Mouse (Mus musculus): ENCODE measurements at regions not wholly inside any gene's neighbourhood (a gene's known extent, or its start where the extent isn't known, plus 50 kb on each side); places are given as distances from the start of the nearest gene placed in this dataset.

- no peak for TF ChIP-seq EP300 (IDR thresholded peaks at IDR 0.05; ENCODE audit: low read depth)
- no peak for TF ChIP-seq CTCF (IDR thresholded peaks at IDR 0.05; ENCODE audit: low read depth)
- ATAC-seq (no peak), DNase-seq (no peak)
- no peaks in the 10 kb centered on the region for H3K9me3 ChIP-seq (ENCODE audit: low read length)
- H3K36me3 ChIP-seq (replicated peaks; ENCODE audit: insufficient read depth, low read length) = no peaks in the 10 kb centered on the region
- no peak overlapping the region for H3K4me2 ChIP-seq (ENCODE audit: low read depth, low read length)
- H3K4me3 ChIP-seq (ENCODE audit: low read depth, low read length) = no peak overlapping the region
- no peak overlapping the region for H3K27ac ChIP-seq (ENCODE audit: low read depth)
- H3K27me3 ChIP-seq (ENCODE audit: insufficient read depth, low read length) = no peaks in the 10 kb centered on the region
- no peak overlapping the region for H3K9ac ChIP-seq (replicated peaks)
- no peaks in the 10 kb centered on the region for H3K4me1 ChIP-seq (ENCODE audit: insufficient read depth)
- 75% methylated on average over 5 of the region's 5 CpGs for WGBS (ENCODE audit: insufficient replicate concordance)
Observed at GRCm38 (mm10) chr8:31371656-31372055, 2056.9 kb upstream of the 5930422O12Rik start.

- Histone ChIP-seq H3K27me3 (ENCODE audit: insufficient read depth, low read length) (no peaks in the 10 kb centered on the region), H3K4me1 (ENCODE audit: insufficient read depth) (no peaks in the 10 kb centered on the region), H3K4me3 (ENCODE audit: low read depth, low read length) (no peak overlapping the region), H3K9ac (replicated peaks) (no peak overlapping the region), H3K4me2 (ENCODE audit: low read depth, low read length) (no peak overlapping the region), H3K36me3 (replicated peaks; ENCODE audit: insufficient read depth, low read length) (no peaks in the 10 kb centered on the region), H3K27ac (ENCODE audit: low read depth) (no peak overlapping the region), H3K9me3 (ENCODE audit: low read length) (no peaks in the 10 kb centered on the region)
- 61% methylated on average over 2 of the region's 2 CpGs for WGBS (ENCODE audit: insufficient replicate concordance)
- peak; percentile 60 for TF ChIP-seq CTCF (IDR thresholded peaks at IDR 0.05; ENCODE audit: low read depth)
- TF ChIP-seq EP300 (IDR thresholded peaks at IDR 0.05; ENCODE audit: low read depth) = no peak
- DNase-seq = no peak
- no peak for ATAC-seq
Observed at GRCm38 (mm10) chr8:31372397-31372796, 2056.1 kb upstream of the 5930422O12Rik start.

- Histone ChIP-seq H3K4me2 (ENCODE audit: low read depth, low read length) (no peak overlapping the region), H3K4me1 (ENCODE audit: insufficient read depth) (no peaks in the 10 kb centered on the region), H3K27me3 (ENCODE audit: insufficient read depth, low read length) (no peaks in the 10 kb centered on the region), H3K9ac (replicated peaks) (no peak overlapping the region), H3K36me3 (replicated peaks; ENCODE audit: insufficient read depth, low read length) (no peaks in the 10 kb centered on the region), H3K4me3 (ENCODE audit: low read depth, low read length) (no peak overlapping the region), H3K27ac (ENCODE audit: low read depth) (no peak overlapping the region), H3K9me3 (ENCODE audit: low read length) (no peaks in the 10 kb centered on the region)
- WGBS (ENCODE audit: insufficient replicate concordance) = 55% methylated on average over 6 of the region's 6 CpGs
- TF ChIP-seq CTCF (IDR thresholded peaks at IDR 0.05; ENCODE audit: low read depth) (no peak), EP300 (IDR thresholded peaks at IDR 0.05; ENCODE audit: low read depth) (no peak)
- ATAC-seq (no peak), DNase-seq (no peak)
Observed at GRCm38 (mm10) chr8:31373140-31373787, 2055.2 kb upstream of the 5930422O12Rik start.

GRCm38 (mm10) chr8:31377698-31378334 is 2050.7 kb upstream of the 5930422O12Rik start:
- no peak overlapping the region for H3K4me2 ChIP-seq (ENCODE audit: low read depth, low read length)
- TF ChIP-seq EP300 (IDR thresholded peaks at IDR 0.05; ENCODE audit: low read depth) (no peak), CTCF (IDR thresholded peaks at IDR 0.05; ENCODE audit: low read depth) (no peak)
- ATAC-seq (no peak), DNase-seq (no peak)
- no peaks in the 10 kb centered on the region for H3K4me1 ChIP-seq (ENCODE audit: insufficient read depth)
- no peaks in the 10 kb centered on the region for H3K36me3 ChIP-seq (replicated peaks; ENCODE audit: insufficient read depth, low read length)
- WGBS (ENCODE audit: insufficient replicate concordance) = 55% methylated on average over 2 of the region's 2 CpGs
- no peak overlapping the region for H3K4me3 ChIP-seq (ENCODE audit: low read depth, low read length)
- H3K9ac ChIP-seq (replicated peaks) = no peak overlapping the region
- no peak overlapping the region for H3K27ac ChIP-seq (ENCODE audit: low read depth)
- H3K9me3 ChIP-seq (ENCODE audit: low read length) = no peaks in the 10 kb centered on the region
- H3K27me3 ChIP-seq (ENCODE audit: insufficient read depth, low read length) = no peaks in the 10 kb centered on the region

- WGBS (ENCODE audit: insufficient replicate concordance) = 63% methylated on average over 3 of the region's 3 CpGs
- TF ChIP-seq CTCF (IDR thresholded peaks at IDR 0.05; ENCODE audit: low read depth) (no peak), EP300 (IDR thresholded peaks at IDR 0.05; ENCODE audit: low read depth) (no peak)
- no peak overlapping the region for H3K4me2 ChIP-seq (ENCODE audit: low read depth, low read length)
Observed at GRCm38 (mm10) chr8:31404811-31405210, 2023.7 kb upstream of the 5930422O12Rik start.

GRCm38 (mm10) chr8:31422241-31422640 is 2006.3 kb upstream of the 5930422O12Rik start:
- ATAC-seq = no peak
- Histone ChIP-seq H3K27me3 (ENCODE audit: insufficient read depth, low read length) (no peaks in the 10 kb centered on the region), H3K36me3 (replicated peaks; ENCODE audit: insufficient read depth, low read length) (no peaks in the 10 kb centered on the region), H3K4me3 (ENCODE audit: low read depth, low read length) (no peak overlapping the region), H3K9me3 (ENCODE audit: low read length) (no peaks in the 10 kb centered on the region), H3K27ac (ENCODE audit: low read depth) (no peak overlapping the region), H3K4me1 (ENCODE audit: insufficient read depth) (no peaks in the 10 kb centered on the region), H3K4me2 (ENCODE audit: low read depth, low read length) (no peak overlapping the region), H3K9ac (replicated peaks) (no peak overlapping the region)
- no peak for TF ChIP-seq CTCF (IDR thresholded peaks at IDR 0.05; ENCODE audit: low read depth)
- TF ChIP-seq EP300 (IDR thresholded peaks at IDR 0.05; ENCODE audit: low read depth) = no peak
- 59% methylated on average over 3 of the region's 3 CpGs for WGBS (ENCODE audit: insufficient replicate concordance)
- DNase-seq = no peak

More at GRCm38 (mm10) chr8:31404811-31405210, 2023.7 kb upstream of the 5930422O12Rik start:
- Histone ChIP-seq H3K4me1 (ENCODE audit: insufficient read depth) (no peaks in the 10 kb centered on the region), H3K9me3 (ENCODE audit: low read length) (no peaks in the 10 kb centered on the region), H3K27ac (ENCODE audit: low read depth) (no peak overlapping the region), H3K36me3 (replicated peaks; ENCODE audit: insufficient read depth, low read length) (no peaks in the 10 kb centered on the region), H3K27me3 (ENCODE audit: insufficient read depth, low read length) (no peaks in the 10 kb centered on the region), H3K4me3 (ENCODE audit: low read depth, low read length) (no peak overlapping the region), H3K9ac (replicated peaks) (no peak overlapping the region)
- DNase-seq (no peak), ATAC-seq (no peak)

All from liver, postnatal 0 days (tissue).